Comparison of ENCODE assay signal across 8 mouse cellular contexts in genomic region chr3:30013416-30013815, GRCm38 (mm10).
DNase-seq lines count a peak whose midpoint lies in the region; ATAC-seq and TF ChIP-seq lines count a peak whose summit lies in the region.

No protein-coding gene starts in this region.

- H3ac ChIP-seq in myocyte (ENCODE audit: control insufficient read depth, insufficient read length), result no peak overlapping the region

- no peaks in the 10 kb centered on the region for H3K27me3 ChIP-seq in kidney, embryonic 16.5 days (ENCODE audit: insufficient read depth, low read length)
- H3K27me3 ChIP-seq in intestine, embryonic 15.5 days (replicated peaks), result peaks cover 21% of the 10 kb centered on the region
- H3K27me3 ChIP-seq in myocyte (ENCODE audit: control insufficient read depth, insufficient read depth, insufficient read length), result no peaks in the 10 kb centered on the region

- H3K4me2 ChIP-seq in kidney, embryonic 16.5 days (replicated peaks; ENCODE audit: low read depth, low read length), result peak overlapping the region; percentile 76
- peak overlapping the region; percentile 82 for H3K4me2 ChIP-seq in intestine, embryonic 15.5 days (replicated peaks)
- peak overlapping the region; percentile 83 for H3K4me2 ChIP-seq in myocyte (ENCODE audit: low read depth)

- H3K9me3 ChIP-seq in kidney, embryonic 16.5 days (ENCODE audit: low read length), result no peaks in the 10 kb centered on the region
- no peaks in the 10 kb centered on the region for H3K9me3 ChIP-seq in intestine, embryonic 15.5 days

- H3K36me3 ChIP-seq in kidney, embryonic 16.5 days (ENCODE audit: insufficient read depth, low read length), result no peaks in the 10 kb centered on the region
- H3K36me3 ChIP-seq in intestine, embryonic 15.5 days, result no peaks in the 10 kb centered on the region
- H3K36me3 ChIP-seq in myocyte (ENCODE audit: control insufficient read depth, insufficient read depth), result no peaks in the 10 kb centered on the region

- peak overlapping the region; percentile 98 for H3K9ac ChIP-seq in kidney, embryonic 16.5 days (replicated peaks; ENCODE audit: low read length)
- H3K9ac ChIP-seq in intestine, embryonic 15.5 days, result no peak overlapping the region

- peak overlapping the region; percentile 71 for H3K4me3 ChIP-seq in kidney, embryonic 16.5 days (ENCODE audit: low read length)
- peak overlapping the region; percentile 93 for H3K4me3 ChIP-seq in embryonic fibroblast, embryonic 13.5 days (ENCODE audit: insufficient read depth, low read length)
- H3K4me3 ChIP-seq in intestine, embryonic 15.5 days (replicated peaks), result peak overlapping the region; percentile 42
- H3K4me3 ChIP-seq in myocyte, result peak overlapping the region; percentile 89

- no peaks in the 10 kb centered on the region for H3K79me2 ChIP-seq in myocyte (ENCODE audit: control insufficient read depth, insufficient read depth)

- peak overlapping the region; percentile 99 for H3K27ac ChIP-seq in kidney, embryonic 16.5 days (ENCODE audit: low read length)
- peak overlapping the region; percentile 91 for H3K27ac ChIP-seq in embryonic fibroblast, embryonic 13.5 days (ENCODE audit: insufficient read depth, low read length)
- no peak overlapping the region for H3K27ac ChIP-seq in intestine, embryonic 15.5 days

- H3K4me1 ChIP-seq in kidney, embryonic 16.5 days (ENCODE audit: insufficient read depth, low read length), result peaks cover 20% of the 10 kb centered on the region
- H3K4me1 ChIP-seq in embryonic fibroblast, embryonic 13.5 days (ENCODE audit: control insufficient read depth, insufficient read depth, low read length), result peaks cover 6% of the 10 kb centered on the region
- H3K4me1 ChIP-seq in intestine, embryonic 15.5 days (replicated peaks), result peaks cover 9% of the 10 kb centered on the region; the same call in 1 of the 2 replicates

- no peak for TF ChIP-seq CTCF in embryonic fibroblast, embryonic 13.5 days (IDR thresholded peaks at IDR 0.05; ENCODE audit: borderline replicate concordance, insufficient read depth, low read length)

- 27% methylated on average over 1 of the region's 1 CpGs for WGBS in kidney, embryonic 16.5 days
- WGBS in intestine, embryonic 15.5 days, result 28% methylated on average over 1 of the region's 1 CpGs

- no peak for TF ChIP-seq POLR2A in embryonic fibroblast, embryonic 13.5 days (IDR thresholded peaks at IDR 0.05; ENCODE audit: low read depth, low read length)
- no peak for TF ChIP-seq POLR2A in myocyte (IDR thresholded peaks at IDR 0.05; ENCODE audit: insufficient read length, low read depth)

- no peak for DNase-seq in kidney, postnatal 36 days
- no peak for DNase-seq in urinary bladder, postnatal 4 days (ENCODE audit: low spot score in 2 of 2)
- no peak for DNase-seq in cerebellum, postnatal 25 days

- ATAC-seq in kidney, embryonic 16.5 days (ENCODE audit: low FRiP score, low TSS enrichment), result no peak
- no peak for ATAC-seq in intestine, embryonic 15.5 days
- no peak for ATAC-seq in frontal cortex, adult (ENCODE audit: low TSS enrichment)

TF ChIP-seq in myocyte, 11 proteins besides CTCF, POLR2A, EP300 and RAD21:
- no peak for TF ChIP-seq MYOG (IDR thresholded peaks at IDR 0.05; ENCODE audit: control insufficient read depth in 1 of 3, insufficient read depth in 1 of 3, insufficient read length in 2 of 3, low read depth in 2 of 3)
- TF ChIP-seq E2F4 (IDR thresholded peaks at IDR 0.05; ENCODE audit: insufficient read depth), result no peak
- TF ChIP-seq CEBPB (IDR thresholded peaks at IDR 0.05; ENCODE audit: insufficient read depth, poor library complexity, severe bottlenecking), result no peak
- no peak for TF ChIP-seq REST (IDR thresholded peaks at IDR 0.05; ENCODE audit: insufficient read depth, insufficient read length)
- no peak for TF ChIP-seq TCF12 (IDR thresholded peaks at IDR 0.05; ENCODE audit: insufficient read depth, poor library complexity, severe bottlenecking)
- TF ChIP-seq POLR2AphosphoS2 (IDR thresholded peaks at IDR 0.05; ENCODE audit: insufficient read length, low read depth), result no peak
- no peak for TF ChIP-seq SRF (IDR thresholded peaks at IDR 0.05; ENCODE audit: control insufficient read depth, insufficient read length, low read depth)
- TF ChIP-seq MYOD1 (IDR thresholded peaks at IDR 0.05; ENCODE audit: control insufficient read depth in 1 of 3, insufficient read length in 2 of 3, low read depth in 2 of 3), result no peak
- no peak for TF ChIP-seq USF1 (IDR thresholded peaks at IDR 0.05; ENCODE audit: low read depth)
- no peak for TF ChIP-seq TCF3 (IDR thresholded peaks at IDR 0.05; ENCODE audit: insufficient read length, low read depth)
- no peak for TF ChIP-seq MAX (IDR thresholded peaks at IDR 0.05; ENCODE audit: low read depth)

Comparison
In these comparisons a context has a peak if more than half of its experiments do, and no peak if none do; other contexts are left out.
1. H3K4me3 ChIP-seq: peak in every context shown above with its lines; median percentile 93 in embryonic fibroblast, embryonic 13.5 days; 89 in myocyte; 71 in kidney, embryonic 16.5 days; 42 in intestine, embryonic 15.5 days.